Mouse (Mus musculus) ovary, postnatal 36 days (tissue): ENCODE data around the gene Mcf2l.

Experiments used
- DNase-seq: peaks from one replicate; pipeline ENCODE4 v3.0.0; 2022; ENCODE audit warnings: low spot score, mixed read lengths

Mcf2l gene

GRCm38 (mm10) chr8:12951051-12951630 is 77.5 kb downstream of the Mcf2l start:
- no peak for DNase-seq

GRCm38 (mm10) chr8:12952699-12953098 is 79.1 kb downstream of the Mcf2l start:
- no peak for DNase-seq

- DNase-seq = no peak
Measured at GRCm38 (mm10) chr8:12955362-12955879, 81.8 kb downstream of the Mcf2l start.

- no peak for DNase-seq
Measured at GRCm38 (mm10) chr8:12955880-12956279, 82.3 kb downstream of the Mcf2l start.

- no peak for DNase-seq
Measured at GRCm38 (mm10) chr8:12956941-12957340, 83.3 kb downstream of the Mcf2l start.

GRCm38 (mm10) chr8:12957419-12957818 is 83.8 kb downstream of the Mcf2l start:
- DNase-seq = no peak

GRCm38 (mm10) chr8:12960609-12961008 is 87.0 kb downstream of the Mcf2l start:
- no peak for DNase-seq

- no peak for DNase-seq
Measured at GRCm38 (mm10) chr8:12961211-12961610, 87.6 kb downstream of the Mcf2l start.

GRCm38 (mm10) chr8:12961821-12962534 is 88.4 kb downstream of the Mcf2l start:
- no peak for DNase-seq

- DNase-seq = no peak
Measured at GRCm38 (mm10) chr8:12962541-12963380, 89.2 kb downstream of the Mcf2l start.

GRCm38 (mm10) chr8:12976290-12976689 is 102.7 kb downstream of the Mcf2l start:
- DNase-seq = peak; percentile 19

- no peak for DNase-seq
Measured at GRCm38 (mm10) chr8:12976723-12977122, 103.1 kb downstream of the Mcf2l start.

- no peak for DNase-seq
Measured at GRCm38 (mm10) chr8:12977325-12977724, 103.7 kb downstream of the Mcf2l start.

GRCm38 (mm10) chr8:12978308-12978707 is 104.7 kb downstream of the Mcf2l start:
- DNase-seq = no peak

- DNase-seq = peak; percentile 35
Measured at GRCm38 (mm10) chr8:12978726-12979125, 105.1 kb downstream of the Mcf2l start.

GRCm38 (mm10) chr8:12983681-12984467 is 110.3 kb downstream of the Mcf2l start:
- no peak for DNase-seq

- no peak for DNase-seq
Measured at GRCm38 (mm10) chr8:12984601-12985243, 111.1 kb downstream of the Mcf2l start.

- DNase-seq = no peak
Measured at GRCm38 (mm10) chr8:12985259-12985658, 111.7 kb downstream of the Mcf2l start.

- no peak for DNase-seq
Measured at GRCm38 (mm10) chr8:12987571-12987970, 114.0 kb downstream of the Mcf2l start.

- DNase-seq = no peak
Measured at GRCm38 (mm10) chr8:12988722-12989430, 115.3 kb downstream of the Mcf2l start.

GRCm38 (mm10) chr8:12991411-12991810 is 117.8 kb downstream of the Mcf2l start:
- no peak for DNase-seq
